Mouse (Mus musculus) G1E (cell line): ENCODE data around the gene Dusp18.

Experiments
- CTCF ChIP-seq: IDR thresholded peaks from 2 replicates; pipeline ENCODE4 v1.5.1; 2012; ENCODE audit warnings: low read depth, low read length, inconsistent platforms, mixed read lengths
- GATA1 ChIP-seq: IDR thresholded peaks from 2 replicates; pipeline ENCODE4 v1.6.1; 2012; ENCODE audit warnings: borderline replicate concordance, low read length, inconsistent platforms, mixed read lengths

GRCm38 (mm10) chr11:3931511-3932211 is 36.6 kb downstream of the Dusp18 start, which contains the start of gene Tcn2:
- TF ChIP-seq CTCF, result no peak
- TF ChIP-seq GATA1, result no peak
